Mouse (Mus musculus): ENCODE measurements around the gene Nhsl1.

DNA sequence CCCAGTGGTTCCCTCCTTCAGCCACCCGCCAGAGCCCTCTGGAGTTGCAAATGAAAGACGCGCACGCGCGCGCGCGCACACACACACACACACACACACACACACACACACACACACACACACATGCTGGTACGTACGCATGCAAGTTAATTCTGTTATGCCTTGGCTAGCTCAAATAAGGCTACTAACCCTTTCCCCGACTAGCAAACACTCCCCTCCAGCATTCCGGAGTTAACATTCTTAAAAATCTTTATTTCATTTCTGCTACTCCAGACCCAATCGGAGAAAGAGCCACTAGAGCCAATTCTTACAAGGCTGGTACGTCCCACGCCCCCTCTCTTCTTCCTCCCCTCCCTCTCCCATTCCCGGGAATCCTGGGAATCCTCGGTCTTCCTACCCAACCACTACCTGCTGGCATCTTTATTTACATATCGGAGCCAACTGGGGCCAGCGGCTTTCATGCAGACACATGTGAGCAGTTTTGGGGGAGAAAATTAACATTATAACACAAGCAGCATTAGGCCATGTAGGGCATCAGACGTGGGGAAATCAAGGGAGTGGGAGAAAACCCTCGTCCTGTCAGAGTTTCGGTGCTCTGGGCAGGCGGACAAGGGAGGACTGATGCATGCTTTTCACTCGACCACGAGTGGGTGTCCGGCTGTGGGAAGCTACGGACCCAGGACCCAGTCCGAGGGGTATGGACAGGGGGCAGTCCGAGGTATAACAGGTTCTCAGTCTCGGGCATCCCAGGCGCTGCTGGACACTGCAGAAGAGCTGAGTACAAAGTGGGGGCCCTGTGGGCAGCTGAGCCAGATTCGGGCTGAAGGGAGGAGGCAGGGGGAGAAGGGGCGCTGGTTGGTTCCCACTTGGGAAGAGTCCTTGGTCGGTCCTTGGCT is 230.8 kb downstream of the Nhsl1 start:
- no peak for TF ChIP-seq CTCF (IDR thresholded peaks at IDR 0.05; ENCODE audit: borderline replicate concordance, insufficient read depth, low read depth, low read length)
- TF ChIP-seq POLR2A (IDR thresholded peaks at IDR 0.05; ENCODE audit: borderline replicate concordance, insufficient read depth, low read length): no peak

All from cerebellum, adult 2 months (tissue).